Mouse (Mus musculus) midbrain, postnatal 0 days (tissue): ENCODE data around the gene Lrmda. TPM values are rescaled to one million over a fixed set of nuclear protein-coding genes. Genes with fewer than 3 reads are reported as not detected.
"Not testable (repeated sequence)": the region's sequence is repeated elsewhere in the genome, so short reads cannot be mapped to it uniquely, and the experiment has no call there.

Source experiments
- ATAC-seq: fragments of 200-750 bp; cut with Nextera tagmentation; 2 replicates; pipeline ENCODE4 v1.8.0; 2017; ENCODE audit warnings: moderate number of reproducible peaks, mild to moderate bottlenecking, moderate TSS enrichment, moderate library complexity; ENCODE audit not compliant: low FRiP score
- DNase-seq: peaks from one replicate; pipeline ENCODE4 v3.0.0-alpha.2; 2015; ENCODE audit warnings: low spot score
- H3K27ac ChIP-seq: fragments of 300-500 bp; sonication (generic); 2 replicates; pipeline ENCODE4 v1.5.1; 2014; ENCODE audit warnings: low read depth, mild to moderate bottlenecking, low read length, mixed read lengths
- H3K27me3 ChIP-seq: fragments of 300-500 bp; sonication (generic); 2 replicates; pipeline ENCODE4 v1.6.1; 2014; ENCODE audit warnings: low read length, control low read depth, mixed read lengths; ENCODE audit not compliant: insufficient read depth
- H3K36me3 ChIP-seq: fragments of 300-500 bp; sonication (generic); 2 replicates; pipeline ENCODE4 v1.6.1; 2014; ENCODE audit warnings: low read length, control low read depth, mixed read lengths; ENCODE audit not compliant: insufficient read depth
- H3K4me1 ChIP-seq: fragments of 300-500 bp; sonication (generic); 2 replicates; pipeline ENCODE4 v1.6.1; 2014; ENCODE audit warnings: mild to moderate bottlenecking, control low read depth, antibody characterized with exemption, low read length, mixed read lengths; ENCODE audit not compliant: insufficient read depth
- H3K4me2 ChIP-seq: fragments of 300-500 bp; sonication (generic); 2 replicates; pipeline ENCODE4 v1.6.1; 2014; ENCODE audit warnings: low read depth, mild to moderate bottlenecking, low read length, mixed read lengths; ENCODE audit not compliant: poor library complexity, severe bottlenecking
- H3K4me3 ChIP-seq: fragments of 300-500 bp; sonication (generic); 2 replicates; pipeline ENCODE4 v1.5.1; 2014; ENCODE audit warnings: low read depth, mild to moderate bottlenecking, low read length, moderate library complexity
- H3K9ac ChIP-seq: fragments of 300-500 bp; sonication (generic); replicated peaks from 2 replicates; pipeline ENCODE4 v1.6.1; 2014; ENCODE audit warnings: mild to moderate bottlenecking, low read length, moderate library complexity, mixed read lengths; ENCODE audit not compliant: poor library complexity, severe bottlenecking
- H3K9me3 ChIP-seq: fragments of 300-500 bp; sonication (generic); 2 replicates; pipeline ENCODE4 v1.6.1; 2016; ENCODE audit warnings: low read length, control low read depth
- CTCF ChIP-seq: IDR thresholded peaks from 2 replicates; pipeline ENCODE4 v1.5.1; 2016; ENCODE audit warnings: antibody characterized with exemption, mild to moderate bottlenecking
- WGBS: fragments of 180-500 bp; shearing (Covaris S2); extraction: QIAGEN DNeasy Blood & Tissue Kit; methylation state at CpG from one replicate; pipeline ENCODE4 v1.1.7; 2014; 5-methylcytosine and 5-hydroxymethylcytosine counted together
- polyA plus RNA-seq: library from polyadenylated mRNA; unstranded; fragments of >200 nt; fragmentation: Nextera tagmentation; extraction: Ambion mirVana; gene quantifications from 2 replicates; pipeline ENCODE4 v1.2.1, GENCODE M21; 2015
- total RNA-seq: library from RNA; depleted of rRNA; stranded (reverse); fragments of >200 nt; gene quantifications from 2 replicates; pipeline ENCODE4 v1.2.3, GENCODE M21; 2014

The Lrmda gene
- total and polyA plus RNA-seq, 2 experiments from 2014 or later, result 0.35 TPM; not detected in 1

DNA sequence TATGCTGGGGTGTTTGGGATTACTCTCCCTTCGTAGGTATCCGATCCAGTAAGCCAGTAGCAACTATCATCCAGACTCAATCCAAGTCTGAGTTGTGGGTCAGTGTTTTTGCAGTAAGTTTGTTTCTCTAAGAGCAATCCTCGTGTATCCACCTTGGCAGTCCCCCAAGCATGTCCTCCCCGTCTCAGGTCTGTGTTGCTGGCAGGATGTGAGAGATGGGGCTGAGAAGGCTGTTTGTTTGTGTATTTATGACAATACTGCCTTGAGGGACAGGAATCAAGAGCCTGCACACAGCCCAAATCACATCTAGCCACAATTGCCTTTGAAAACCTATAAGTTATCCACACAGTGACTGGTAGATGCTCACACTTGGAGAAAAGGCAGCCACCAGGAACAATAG, 567.3 kb downstream of the Lrmda start:
- no peak for TF ChIP-seq CTCF
- Histone ChIP-seq H3K4me1 (no peaks in the 10 kb centered on the region), H3K4me2 (no peak overlapping the region), H3K27me3 (no peaks in the 10 kb centered on the region), H3K9ac (no peak overlapping the region), H3K9me3 (no peaks in the 10 kb centered on the region), H3K36me3 (no peaks in the 10 kb centered on the region), H3K27ac (no peak overlapping the region), H3K4me3 (no peak overlapping the region)
- ATAC-seq (no peak), DNase-seq (no peak)
- WGBS, result 76% methylated on average over 4 of the region's 4 CpGs

DNA sequence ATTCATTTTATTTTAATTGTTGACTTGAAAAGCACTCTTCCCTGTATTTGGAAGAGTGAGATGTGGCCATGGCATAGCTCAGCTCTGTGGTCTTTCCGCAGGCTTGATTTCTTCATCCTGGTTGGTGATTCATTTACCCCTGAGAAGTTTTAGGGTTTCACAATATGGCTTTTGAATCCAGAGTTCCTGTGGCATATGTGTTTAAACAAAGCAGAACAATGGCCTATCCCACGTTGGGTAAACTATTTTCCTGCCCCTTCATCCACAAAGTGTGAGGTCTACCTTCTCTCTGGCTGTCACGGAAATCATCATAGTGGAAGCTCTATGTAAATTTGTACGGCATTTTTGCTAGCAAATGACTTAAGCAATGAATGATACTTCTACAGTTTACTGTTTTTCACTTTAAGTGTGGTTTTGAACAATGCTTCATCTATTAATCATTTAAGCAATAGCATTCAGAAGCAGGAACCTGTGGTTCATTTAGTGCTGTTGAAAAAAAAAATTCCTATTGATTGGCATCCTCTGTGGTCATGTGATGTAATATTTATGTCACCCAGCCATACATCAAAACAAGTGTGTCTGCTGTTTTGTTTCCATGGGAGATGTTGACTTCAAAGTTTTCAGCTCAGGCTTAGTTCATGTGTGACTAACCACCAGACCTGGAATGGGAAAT, 567.9 kb downstream of the Lrmda start:
- Histone ChIP-seq H3K27me3 (no peaks in the 10 kb centered on the region), H3K4me2 (no peak overlapping the region), H3K9me3 (no peaks in the 10 kb centered on the region), H3K4me1 (no peaks in the 10 kb centered on the region), H3K27ac (no peak overlapping the region), H3K4me3 (no peak overlapping the region), H3K36me3 (no peaks in the 10 kb centered on the region), H3K9ac (no peak overlapping the region)
- no peak for ATAC-seq
- TF ChIP-seq CTCF, result no peak
- 76% methylated on average over 4 of the region's 4 CpGs for WGBS
- DNase-seq, result no peak

DNA sequence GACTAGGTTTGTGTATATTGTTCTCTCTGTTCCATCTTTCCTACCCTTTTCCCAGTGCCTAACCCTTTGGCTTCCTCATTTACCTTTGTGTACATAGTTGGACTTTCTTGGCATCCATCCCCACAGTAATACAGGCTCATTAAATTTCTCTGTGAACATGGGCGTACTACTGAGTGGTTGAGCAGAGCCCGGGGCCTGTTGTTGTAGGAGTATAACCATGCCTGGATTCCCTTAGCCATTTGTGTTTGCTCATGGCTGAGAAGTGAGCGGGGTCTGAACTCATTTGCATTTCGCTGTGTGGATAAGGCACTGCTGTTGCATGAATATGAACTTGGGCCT, 568.4 kb downstream of the Lrmda start:
- ATAC-seq (no peak), DNase-seq (no peak)
- Histone ChIP-seq H3K36me3 (no peaks in the 10 kb centered on the region), H3K27ac (no peak overlapping the region), H3K4me2 (no peak overlapping the region), H3K27me3 (no peaks in the 10 kb centered on the region), H3K4me3 (no peak overlapping the region), H3K9ac (no peak overlapping the region), H3K9me3 (no peaks in the 10 kb centered on the region), H3K4me1 (no peaks in the 10 kb centered on the region)
- TF ChIP-seq CTCF, result no peak
- WGBS, result 86% methylated on average over 4 of the region's 4 CpGs

DNA sequence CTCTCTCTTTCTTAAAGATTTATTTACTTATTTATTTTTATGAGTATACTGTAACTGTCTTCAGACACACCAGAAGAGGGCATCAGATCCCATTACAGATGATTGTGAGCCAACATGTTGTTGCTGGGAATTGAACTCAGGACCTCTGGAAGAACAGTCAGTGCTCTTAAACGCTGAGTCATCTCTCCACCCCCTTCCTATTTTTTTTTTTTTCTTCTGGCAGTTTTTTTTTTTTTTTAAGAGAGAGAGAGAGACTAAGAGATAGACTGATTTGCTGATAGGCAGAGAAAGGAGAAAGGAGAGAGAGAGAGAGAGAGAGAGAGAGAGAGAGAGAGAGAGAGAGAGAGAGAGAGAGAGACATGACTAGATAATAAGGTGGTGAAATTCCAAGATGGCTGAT, 568.9 kb downstream of the Lrmda start:
- not testable (repeated sequence) for H3K4me1 ChIP-seq, ATAC-seq, H3K9me3 ChIP-seq, H3K27me3 ChIP-seq, H3K4me3 ChIP-seq, H3K9ac ChIP-seq, H3K36me3 ChIP-seq, DNase-seq, H3K27ac ChIP-seq, H3K4me2 ChIP-seq
- 71% methylated on average over 1 of the region's 1 CpGs for WGBS

DNA sequence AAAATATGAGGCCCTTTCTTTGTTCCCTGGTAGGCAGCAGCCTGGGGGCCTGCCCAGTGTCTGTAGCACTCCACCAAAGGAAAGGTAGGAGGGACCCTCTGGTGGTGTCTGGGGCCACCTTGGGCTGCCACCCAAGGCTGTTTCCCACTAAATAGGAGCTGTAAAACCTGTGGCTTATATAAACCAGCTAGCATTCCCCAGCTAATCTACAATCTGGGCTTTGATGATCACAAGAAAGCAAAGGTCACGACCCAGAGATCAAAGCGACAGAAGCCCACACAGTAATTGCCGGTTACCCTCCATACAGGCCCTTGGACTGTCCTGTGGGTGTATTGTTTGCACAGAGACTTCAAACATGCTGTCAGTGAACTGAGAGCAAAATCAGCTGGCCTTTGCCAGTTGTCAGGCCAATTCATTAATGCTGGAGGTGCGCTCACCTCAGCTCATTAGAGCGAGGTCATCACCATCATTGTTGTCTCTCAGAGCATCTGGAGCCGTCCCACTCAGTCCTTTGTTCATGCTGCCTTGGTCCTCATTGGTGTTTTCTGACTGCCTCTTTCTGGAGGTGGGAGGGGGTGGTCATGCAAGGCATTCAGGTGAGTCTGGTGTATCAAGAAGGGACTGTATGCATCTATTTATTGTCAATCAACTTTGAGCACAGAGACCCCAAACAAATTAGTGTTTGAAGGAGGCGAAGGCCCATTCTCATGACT, 570.1 kb downstream of the Lrmda start:
- H3K9ac ChIP-seq, result no peak overlapping the region
- no peak overlapping the region for H3K27ac ChIP-seq
- 38% methylated on average over 7 of the region's 7 CpGs for WGBS
- H3K27me3 ChIP-seq, result no peaks in the 10 kb centered on the region
- no peaks in the 10 kb centered on the region for H3K9me3 ChIP-seq
- DNase-seq (no peak), ATAC-seq (no peak)
- H3K36me3 ChIP-seq, result no peaks in the 10 kb centered on the region
- no peak for TF ChIP-seq CTCF
- no peak overlapping the region for H3K4me3 ChIP-seq
- H3K4me1 ChIP-seq, result no peaks in the 10 kb centered on the region
- no peak overlapping the region for H3K4me2 ChIP-seq

DNA sequence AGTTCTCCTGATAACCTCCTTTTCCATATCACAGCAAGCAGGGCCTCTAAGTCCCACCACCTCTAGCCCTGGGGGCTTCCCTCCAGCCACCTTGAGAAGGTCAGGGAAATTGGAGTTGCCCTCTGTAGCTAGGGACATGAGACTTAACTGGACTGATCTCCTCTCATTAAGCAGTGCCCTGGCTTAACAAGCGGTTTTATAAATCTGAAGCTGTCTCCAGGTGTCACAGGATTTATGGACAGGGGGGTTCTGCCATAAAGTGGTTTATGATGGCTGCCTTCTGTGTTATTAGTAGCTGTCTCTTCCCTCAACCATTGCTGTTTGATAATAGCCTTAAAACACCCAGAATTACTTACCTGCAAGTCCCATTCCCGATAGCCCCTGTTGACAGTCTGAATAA, 571.7 kb downstream of the Lrmda start:
- Histone ChIP-seq H3K27ac (no peak overlapping the region), H3K36me3 (no peaks in the 10 kb centered on the region), H3K4me1 (no peaks in the 10 kb centered on the region), H3K4me3 (no peak overlapping the region), H3K27me3 (no peaks in the 10 kb centered on the region), H3K9me3 (no peaks in the 10 kb centered on the region), H3K4me2 (no peak overlapping the region), H3K9ac (no peak overlapping the region)
- 73% methylated on average over 2 of the region's 2 CpGs for WGBS
- ATAC-seq (no peak), DNase-seq (no peak)
- TF ChIP-seq CTCF, result no peak
